Mouse (Mus musculus) lung, embryonic 16.5 days (tissue): Measurements from ENCODE around the gene Map7d1. TPM values are rescaled to one million over a fixed set of nuclear protein-coding genes. Genes with fewer than 3 reads are reported as not detected.

Experiments used
- ATAC-seq: fragments of 200-750 bp; cut with Nextera tagmentation; 2 replicates; pipeline ENCODE4 v1.8.0; 2017; ENCODE audit warnings: low read depth, mild to moderate bottlenecking, moderate library complexity
- H3K27ac ChIP-seq: fragments of 300-500 bp; sonication (generic); 2 replicates; pipeline ENCODE4 v1.5.1; 2014; ENCODE audit warnings: mild to moderate bottlenecking, control low read depth, low read length
- H3K27me3 ChIP-seq: fragments of 300-500 bp; sonication (generic); 2 replicates; pipeline ENCODE4 v1.6.1; 2014; ENCODE audit warnings: low read depth, low read length, mixed read lengths; ENCODE audit not compliant: control insufficient read depth, insufficient read depth
- H3K36me3 ChIP-seq: fragments of 300-500 bp; sonication (generic); 2 replicates; pipeline ENCODE4 v1.6.1; 2014; ENCODE audit warnings: low read length; ENCODE audit not compliant: control insufficient read depth, insufficient read depth
- H3K4me1 ChIP-seq: fragments of 300-500 bp; sonication (generic); replicated peaks from 2 replicates; pipeline ENCODE4 v1.6.1; 2014; ENCODE audit warnings: low read length, mixed read lengths; ENCODE audit not compliant: control insufficient read depth, insufficient read depth
- H3K4me2 ChIP-seq: fragments of 300-500 bp; sonication (generic); 2 replicates; pipeline ENCODE4 v1.6.1; 2014; ENCODE audit warnings: low read depth, low read length, control low read depth
- H3K4me3 ChIP-seq: fragments of 300-500 bp; sonication (generic); 2 replicates; pipeline ENCODE4 v1.5.1; 2014; ENCODE audit warnings: mild to moderate bottlenecking, low read length, control low read depth
- H3K9ac ChIP-seq: fragments of 300-500 bp; sonication (generic); 2 replicates; pipeline ENCODE4 v1.6.1; 2014; ENCODE audit warnings: low read length, control low read depth
- H3K9me3 ChIP-seq: fragments of 300-500 bp; sonication (generic); 2 replicates; pipeline ENCODE4 v1.6.1; 2016; ENCODE audit warnings: low read length; ENCODE audit not compliant: control insufficient read depth
- WGBS: fragments of 180-500 bp; shearing (Covaris S2); extraction: QIAGEN DNeasy Blood & Tissue Kit; methylation state at CpG from one replicate; pipeline ENCODE4 v1.1.7; 2014; 5-methylcytosine and 5-hydroxymethylcytosine counted together
- polyA plus RNA-seq: library from polyadenylated mRNA; unstranded; fragments of >200 nt; fragmentation: Nextera tagmentation; extraction: Ambion mirVana; gene quantifications from 2 replicates; pipeline ENCODE4 v1.2.1, GENCODE M21; 2015

Map7d1 gene
- polyA plus RNA-seq, 1 experiment from 2014 or later: 26.9 TPM

GRCm38 (mm10) chr4:126235191-126235590, 21.0 kb downstream of the Map7d1 start:
- peaks cover 64% of the 10 kb centered on the region for H3K36me3 ChIP-seq
- WGBS: 80% methylated on average over 10 of the region's 10 CpGs
- no peaks in the 10 kb centered on the region for H3K9me3 ChIP-seq
- H3K4me3 ChIP-seq: no peak overlapping the region
- no peak overlapping the region for H3K4me2 ChIP-seq
- ATAC-seq: no peak
- H3K27ac ChIP-seq: no peak overlapping the region
- no peaks in the 10 kb centered on the region for H3K27me3 ChIP-seq
- H3K4me1 ChIP-seq: peaks cover 3% of the 10 kb centered on the region; the same call in 1 of the 2 replicates
- H3K9ac ChIP-seq: no peak overlapping the region

- Histone ChIP-seq H3K4me2 (no peak overlapping the region), H3K9ac (no peak overlapping the region), H3K36me3 (peaks cover 58% of the 10 kb centered on the region), H3K27ac (no peak overlapping the region), H3K4me3 (no peak overlapping the region), H3K9me3 (no peaks in the 10 kb centered on the region), H3K4me1 (peaks cover 3% of the 10 kb centered on the region; the same call in 1 of the 2 replicates), H3K27me3 (no peaks in the 10 kb centered on the region)
- 75% methylated on average over 18 of the region's 18 CpGs for WGBS
- ATAC-seq: no peak
These were observed 21.5 kb downstream of the Map7d1 start for GRCm38 (mm10) chr4:126234496-126235175.

GRCm38 (mm10) chr4:126233676-126234308, 22.4 kb downstream of the Map7d1 start:
- no peak overlapping the region for H3K4me2 ChIP-seq
- no peak for ATAC-seq
- H3K4me1 ChIP-seq: peaks cover 3% of the 10 kb centered on the region; the same call in 1 of the 2 replicates
- 90% methylated on average over 29 of the region's 29 CpGs for WGBS
- no peak overlapping the region for H3K4me3 ChIP-seq
- peaks cover 52% of the 10 kb centered on the region for H3K36me3 ChIP-seq
- no peaks in the 10 kb centered on the region for H3K9me3 ChIP-seq
- no peak overlapping the region for H3K27ac ChIP-seq
- H3K27me3 ChIP-seq: no peaks in the 10 kb centered on the region
- H3K9ac ChIP-seq: no peak overlapping the region

GRCm38 (mm10) chr4:126229900-126230299, 26.2 kb downstream of the Map7d1 start:
- H3K4me3 ChIP-seq: no peak overlapping the region
- H3K4me2 ChIP-seq: no peak overlapping the region
- peaks cover 11% of the 10 kb centered on the region for H3K4me1 ChIP-seq
- peaks cover 33% of the 10 kb centered on the region for H3K36me3 ChIP-seq
- no peak overlapping the region for H3K9ac ChIP-seq
- 52% methylated on average over 7 of the region's 7 CpGs for WGBS
- no peak for ATAC-seq
- H3K9me3 ChIP-seq: no peaks in the 10 kb centered on the region
- no peaks in the 10 kb centered on the region for H3K27me3 ChIP-seq
- no peak overlapping the region for H3K27ac ChIP-seq

GRCm38 (mm10) chr4:126228144-126228543, 28.0 kb downstream of the Map7d1 start:
- H3K36me3 ChIP-seq: peaks cover 18% of the 10 kb centered on the region
- no peak overlapping the region for H3K4me3 ChIP-seq
- no peak overlapping the region for H3K4me2 ChIP-seq
- H3K27me3 ChIP-seq: no peaks in the 10 kb centered on the region
- H3K27ac ChIP-seq: peak overlapping the region; percentile 74; the same call in 1 of the 2 replicates
- ATAC-seq: no peak
- peaks cover 9% of the 10 kb centered on the region for H3K4me1 ChIP-seq
- no peak overlapping the region for H3K9ac ChIP-seq
- 24% methylated on average over 5 of the region's 5 CpGs for WGBS
- no peaks in the 10 kb centered on the region for H3K9me3 ChIP-seq

- peaks cover 9% of the 10 kb centered on the region for H3K4me1 ChIP-seq
- 6% methylated on average over 18 of the region's 18 CpGs for WGBS
- peak overlapping the region; percentile 64 for H3K9ac ChIP-seq
- H3K27me3 ChIP-seq: no peaks in the 10 kb centered on the region
- H3K9me3 ChIP-seq: no peaks in the 10 kb centered on the region
- H3K4me3 ChIP-seq: peak overlapping the region; percentile 41
- H3K27ac ChIP-seq: peak overlapping the region; percentile 74
- ATAC-seq: peak; percentile 90
- peak overlapping the region; percentile 71 for H3K4me2 ChIP-seq
- peaks cover 10% of the 10 kb centered on the region for H3K36me3 ChIP-seq
These were observed 28.9 kb downstream of the Map7d1 start for GRCm38 (mm10) chr4:126227077-126227761.

- 42% methylated on average over 12 of the region's 12 CpGs for WGBS
- H3K9me3 ChIP-seq: no peaks in the 10 kb centered on the region
- peaks cover 7% of the 10 kb centered on the region for H3K36me3 ChIP-seq
- no peaks in the 10 kb centered on the region for H3K27me3 ChIP-seq
- ATAC-seq: peak; percentile 13; the same call in 1 of the 2 replicates
- H3K4me2 ChIP-seq: no peak overlapping the region
- H3K9ac ChIP-seq: no peak overlapping the region
- no peak overlapping the region for H3K4me3 ChIP-seq
- no peak overlapping the region for H3K27ac ChIP-seq
- peaks cover 9% of the 10 kb centered on the region for H3K4me1 ChIP-seq
These were observed 29.5 kb downstream of the Map7d1 start for GRCm38 (mm10) chr4:126226640-126227039.

GRCm38 (mm10) chr4:126222631-126223030, 33.5 kb downstream of the Map7d1 start:
- ATAC-seq: no peak
- H3K4me1 ChIP-seq: peaks cover 6% of the 10 kb centered on the region
- no peaks in the 10 kb centered on the region for H3K9me3 ChIP-seq
- no peak overlapping the region for H3K4me2 ChIP-seq
- H3K27me3 ChIP-seq: no peaks in the 10 kb centered on the region
- WGBS: 82% methylated on average over 11 of the region's 11 CpGs
- H3K27ac ChIP-seq: no peak overlapping the region
- H3K36me3 ChIP-seq: no peaks in the 10 kb centered on the region
- no peak overlapping the region for H3K4me3 ChIP-seq
- no peak overlapping the region for H3K9ac ChIP-seq

GRCm38 (mm10) chr4:126220045-126220444, 36.1 kb downstream of the Map7d1 start:
- WGBS: 87% methylated on average over 10 of the region's 10 CpGs
- no peak overlapping the region for H3K27ac ChIP-seq
- no peaks in the 10 kb centered on the region for H3K4me1 ChIP-seq
- no peaks in the 10 kb centered on the region for H3K27me3 ChIP-seq
- no peak overlapping the region for H3K4me3 ChIP-seq
- H3K9me3 ChIP-seq: no peaks in the 10 kb centered on the region
- H3K9ac ChIP-seq: no peak overlapping the region
- no peaks in the 10 kb centered on the region for H3K36me3 ChIP-seq
- no peak for ATAC-seq
- H3K4me2 ChIP-seq: no peak overlapping the region
